Mouse (Mus musculus) cerebellum, adult (tissue): ENCODE results near the gene Sprr2b.
"Not testable (repeated sequence)": the region's sequence is repeated elsewhere in the genome, so short reads cannot be mapped to it uniquely, and the experiment has no call there.

Source experiments
- ATAC-seq: cut with Nextera tagmentation; 2 replicates; pipeline ENCODE4 v1.9.2; 2017; ENCODE audit warnings: mild to moderate bottlenecking, moderate library complexity, mixed read lengths; ENCODE audit not compliant: insufficient number of reproducible peaks, low FRiP score, low TSS enrichment

The Sprr2b gene

DNA sequence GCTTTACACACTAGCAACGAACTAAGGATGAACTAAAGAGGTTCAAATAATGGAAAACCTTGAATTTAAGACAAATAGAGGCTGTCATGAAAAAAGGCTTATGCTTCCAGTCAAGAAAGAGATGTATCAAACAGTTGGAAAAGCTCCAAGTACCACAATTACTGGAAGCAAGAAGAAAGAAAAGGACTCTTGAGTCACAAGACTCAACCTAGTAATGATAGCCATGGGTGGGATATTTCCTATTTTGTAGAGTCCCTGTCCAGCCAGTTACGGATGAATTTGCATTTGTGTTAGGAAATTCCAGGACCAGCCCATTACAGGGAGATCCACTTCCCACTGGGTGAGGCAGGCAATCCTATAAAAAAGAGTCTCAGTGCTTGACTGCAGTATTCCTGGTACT, at the start of gene Sprr2b:
TSS of gene Sprr2b (plus strand) at position 301 of the 400 bp plus-strand sequence.
- no peak for ATAC-seq

DNA sequence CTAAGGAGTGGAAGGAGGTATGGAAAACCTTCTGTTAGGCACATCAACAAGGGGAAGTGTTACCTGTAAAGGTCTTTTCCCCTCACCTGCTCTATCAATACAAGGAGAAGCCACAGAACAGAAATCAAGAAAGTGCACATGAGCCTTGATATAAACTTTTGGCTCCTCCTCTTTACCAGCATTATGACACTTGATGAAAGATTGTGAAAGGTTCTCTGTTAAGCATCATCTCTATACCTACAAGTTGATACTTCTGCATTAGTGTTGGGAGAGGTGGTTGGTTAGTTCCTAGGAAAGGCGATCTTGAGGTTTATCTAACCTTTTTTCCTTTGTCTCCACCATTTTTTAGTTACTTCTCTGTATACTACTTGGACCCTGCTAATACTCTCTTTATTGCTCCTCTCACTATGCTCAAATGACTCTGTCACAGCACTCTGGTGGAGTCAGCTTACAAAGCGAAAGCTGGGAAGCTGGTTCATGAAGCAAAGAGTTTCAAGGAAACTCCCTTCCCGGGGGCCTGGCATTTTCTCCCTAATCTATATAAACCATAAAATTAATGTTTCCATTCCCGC, 44.9 kb upstream of the Sprr2b start:
- peak; percentile 31; the same call in 1 of the 2 replicates for ATAC-seq

DNA sequence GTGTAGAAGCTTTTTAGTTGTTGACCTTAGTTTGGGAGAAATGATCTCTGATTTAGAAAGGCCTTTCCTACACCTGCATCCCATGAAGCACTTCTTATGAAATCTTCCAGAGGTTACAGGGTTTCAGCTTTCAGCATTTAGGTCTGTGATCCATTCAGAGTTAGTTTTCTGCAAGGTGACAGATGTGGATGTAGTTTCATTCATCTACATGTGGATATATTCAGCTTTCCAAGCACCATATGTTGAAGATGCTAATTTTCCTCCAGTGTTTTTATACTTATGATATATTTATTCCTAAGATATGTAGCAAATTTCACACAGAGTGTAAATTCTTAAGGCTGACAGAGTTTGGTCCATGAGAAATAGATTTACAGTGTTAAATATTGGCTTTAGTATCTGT, 42.9 kb upstream of the Sprr2b start:
- ATAC-seq, result not testable (repeated sequence)

- ATAC-seq, result not testable (repeated sequence)
These were observed 42.4 kb upstream of the Sprr2b start for GRCm38 (mm10) chr3:92274018-92274417.

GRCm38 (mm10) chr3:92279663-92280062, 36.8 kb upstream of the Sprr2b start:
- ATAC-seq, result not testable (repeated sequence)

DNA sequence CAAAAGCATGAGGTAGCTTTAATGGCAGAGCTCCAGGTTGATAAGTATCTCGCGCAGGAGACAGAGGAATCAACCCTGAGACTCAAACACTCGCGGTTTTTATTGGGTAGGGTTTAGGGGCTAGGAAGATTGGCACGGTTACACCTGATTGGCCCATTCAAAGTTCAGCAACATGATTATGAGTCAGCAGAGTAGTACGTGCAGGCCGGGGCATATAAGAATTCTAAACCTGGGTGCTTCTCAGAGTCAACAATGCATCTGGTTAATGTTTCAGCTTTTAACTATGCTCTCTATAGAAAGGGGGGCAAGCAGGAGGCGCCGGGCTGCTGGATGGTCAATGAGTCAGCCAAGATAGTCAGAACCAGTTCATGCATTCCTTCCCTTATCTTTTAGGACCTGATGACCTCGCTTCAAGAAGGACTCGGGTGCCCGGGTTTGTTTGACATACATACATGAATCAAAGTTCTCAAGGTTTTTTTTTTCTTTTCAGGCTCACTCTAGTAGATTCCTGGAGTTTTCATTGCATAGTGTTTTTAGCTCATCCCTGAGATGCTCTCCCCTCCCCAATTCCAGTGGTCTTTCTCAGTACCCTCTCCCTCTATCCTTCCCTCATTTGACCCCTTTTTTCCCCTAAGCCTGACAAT, 35.3 kb upstream of the Sprr2b start:
- not testable (repeated sequence) for ATAC-seq

- ATAC-seq, result not testable (repeated sequence)
These were observed 31.3 kb upstream of the Sprr2b start, which contains the start of gene Sprr2a3 for GRCm38 (mm10) chr3:92285101-92285500. Sprr2a3 (plus strand) TSS chr3:92285417.

DNA sequence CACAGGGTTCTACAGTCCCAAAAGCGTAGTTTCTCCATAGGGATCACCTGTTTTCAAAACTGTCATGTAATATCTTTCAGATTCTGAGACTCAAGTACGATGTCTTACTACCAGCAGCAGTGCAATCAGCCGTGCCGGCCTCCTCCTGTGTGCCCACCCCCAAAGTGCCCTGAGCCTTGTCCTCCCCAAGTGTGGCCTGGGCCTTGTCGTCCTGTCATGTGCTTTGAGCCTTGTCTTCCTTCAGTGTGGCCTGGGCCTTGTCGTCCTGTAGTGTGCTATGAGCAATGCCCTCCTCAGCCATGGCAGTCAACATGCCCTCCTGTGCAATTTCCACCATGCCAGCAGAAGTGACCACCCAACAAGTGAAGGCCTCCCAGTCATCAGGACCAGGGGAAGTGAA, 27.9 kb upstream of the Sprr2b start:
- not testable (repeated sequence) for ATAC-seq

DNA sequence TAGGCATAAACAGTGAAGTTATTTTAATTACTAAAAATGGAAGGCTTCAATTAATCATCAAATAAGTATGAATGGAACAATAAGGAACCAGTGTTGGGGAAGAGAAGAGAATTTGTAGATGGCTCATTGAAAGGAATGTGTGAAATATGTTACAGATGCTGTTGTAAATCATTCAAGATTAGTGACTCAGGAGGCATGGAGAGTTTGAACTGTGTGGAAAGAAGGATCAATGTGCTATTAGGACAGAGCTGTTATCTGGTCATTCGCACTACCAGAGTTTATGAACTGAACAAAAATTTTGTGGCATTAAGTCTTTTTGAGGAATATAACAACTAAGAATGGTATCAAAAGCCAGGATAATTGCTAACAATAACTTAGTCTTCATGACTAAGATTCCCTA, 9.0 kb upstream of the Sprr2b start:
- no peak for ATAC-seq

- no peak for ATAC-seq
These were observed 964 bp downstream of the Sprr2b start for GRCm38 (mm10) chr3:92317384-92317783.

DNA sequence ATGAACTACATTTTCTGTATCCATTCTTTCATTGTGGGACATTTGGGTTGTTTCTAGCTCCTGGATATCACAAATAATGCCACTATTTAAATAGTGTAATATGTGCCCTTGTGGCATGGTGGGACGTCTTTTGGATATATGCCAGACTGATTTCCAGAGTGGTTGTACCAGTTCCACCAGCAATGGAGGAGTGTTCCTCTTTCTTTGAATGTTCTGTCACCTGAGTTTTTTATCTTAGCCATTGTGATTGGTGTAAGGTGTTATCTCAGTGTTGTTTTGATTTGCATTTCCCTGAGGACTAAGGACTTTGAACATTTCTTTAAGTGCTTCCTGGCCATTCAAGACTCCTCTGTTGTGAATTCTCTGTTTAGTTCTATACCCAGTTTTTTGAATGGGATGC, 19.9 kb downstream of the Sprr2b start:
- no peak for ATAC-seq

DNA sequence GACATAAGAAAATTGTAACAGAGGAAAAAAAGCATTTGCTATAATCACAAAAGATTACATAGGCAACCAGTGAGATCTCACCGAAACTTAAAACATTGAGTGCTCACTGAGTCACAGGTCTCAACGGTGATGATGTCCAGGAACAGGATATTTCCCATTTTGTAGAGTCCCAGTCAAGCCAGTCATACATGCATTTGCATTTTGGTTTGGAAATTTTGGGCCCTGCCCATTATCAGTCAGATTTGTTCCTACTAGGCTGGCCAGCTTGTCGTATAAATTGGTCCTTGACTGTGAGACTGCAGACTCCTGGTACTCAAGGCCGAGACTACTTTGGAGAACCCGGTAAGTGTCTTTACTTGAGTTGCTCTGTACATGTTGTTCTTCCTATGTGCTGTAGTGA, 22.4 kb downstream of the Sprr2b start, which contains the start of gene Sprr2d:
TSS of gene Sprr2d (plus strand) at position 301 of the 400 bp plus-strand sequence.
- no peak for ATAC-seq

DNA sequence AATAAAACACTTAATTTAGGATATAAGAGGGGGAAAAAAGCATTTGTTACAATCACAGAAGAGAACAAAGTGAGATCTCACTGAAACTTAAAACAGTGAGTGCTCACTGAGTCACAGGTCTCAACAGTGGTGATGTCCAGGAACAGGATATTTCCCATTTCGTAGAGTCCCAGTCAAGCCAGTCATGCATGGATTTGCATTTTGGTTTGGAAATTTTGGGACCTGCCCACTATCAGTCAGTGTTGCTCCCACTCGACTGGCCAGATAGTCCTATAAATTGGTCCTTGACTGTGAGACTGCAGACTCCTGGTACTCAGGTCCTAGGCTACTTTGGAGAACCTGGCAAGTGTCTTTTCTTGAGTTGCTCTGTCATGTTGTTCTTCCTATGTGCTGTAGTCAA, 35.4 kb downstream of the Sprr2b start, which contains the start of gene Sprr2e:
TSS of gene Sprr2e (plus strand) at position 301 of the 400 bp plus-strand sequence.
- no peak for ATAC-seq

DNA sequence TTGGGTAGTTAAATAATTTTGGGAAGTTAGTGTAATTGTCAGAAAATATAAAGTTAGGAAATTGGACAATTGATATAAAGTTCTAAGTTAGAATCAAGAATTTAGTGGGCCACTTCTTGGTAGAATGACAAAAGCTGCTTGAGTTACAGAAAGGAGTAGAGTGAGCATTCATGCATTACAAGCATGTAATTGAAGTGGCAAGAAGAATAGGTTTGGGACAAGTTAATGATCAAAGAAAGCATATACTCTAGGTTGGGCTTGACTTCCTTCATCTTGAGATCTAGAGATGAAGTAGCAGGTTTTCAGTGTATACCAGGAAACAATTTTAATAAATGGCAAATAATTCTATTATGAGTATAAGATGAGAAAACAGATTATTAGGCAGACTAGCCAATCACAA, 45.2 kb downstream of the Sprr2b start:
- no peak for ATAC-seq

DNA sequence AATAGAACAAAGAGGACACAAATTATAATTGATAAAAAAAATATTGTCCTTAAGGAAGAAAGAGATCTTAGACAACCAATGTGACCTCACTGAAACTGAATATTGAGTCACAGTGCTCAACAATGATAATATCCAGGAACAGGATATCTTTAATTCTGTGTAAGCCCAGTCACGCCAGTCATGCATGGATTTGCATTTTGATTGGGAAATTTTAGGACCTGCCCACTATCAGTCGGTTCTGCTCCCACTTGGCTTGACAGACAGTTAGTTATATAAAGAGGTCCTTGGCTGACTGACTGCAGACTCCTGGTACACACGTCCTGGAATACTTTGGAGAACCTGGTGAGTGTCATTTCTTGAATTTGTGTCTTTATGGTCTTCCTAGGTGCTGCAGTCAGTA, 48.5 kb downstream of the Sprr2b start, which contains the start of gene Sprr2f:
TSS of gene Sprr2f (plus strand) at position 301 of the 400 bp plus-strand sequence.
- ATAC-seq, result no peak
